Mouse (Mus musculus): ENCODE data around the gene Lhpp.

Gene Lhpp

DNA sequence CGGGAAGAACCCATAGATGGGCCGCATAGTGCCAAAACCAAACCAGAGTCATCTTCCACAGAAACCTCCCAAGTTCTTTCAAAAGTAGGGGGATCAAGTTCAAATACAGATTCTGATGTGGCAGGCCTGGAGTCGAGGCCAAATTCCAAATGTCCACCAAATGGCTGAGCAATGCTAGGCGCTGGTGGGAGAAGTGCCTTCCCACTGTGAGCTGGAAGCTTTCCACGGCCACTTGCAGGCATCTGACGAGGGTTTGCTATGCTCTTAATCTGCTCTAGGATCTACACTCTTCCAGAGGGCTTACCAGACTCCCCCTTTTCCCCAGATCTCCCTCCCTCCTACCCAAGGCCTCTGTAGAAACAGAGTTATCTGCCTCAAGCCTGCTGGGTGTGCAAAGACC is 136.7 kb downstream of the Lhpp start:
- DNase-seq: peak in 1 of 2 experiments; percentile 45

- DNase-seq: no peak
These were observed 137.8 kb downstream of the Lhpp start for GRCm38 (mm10) chr7:132748076-132748769.

DNA sequence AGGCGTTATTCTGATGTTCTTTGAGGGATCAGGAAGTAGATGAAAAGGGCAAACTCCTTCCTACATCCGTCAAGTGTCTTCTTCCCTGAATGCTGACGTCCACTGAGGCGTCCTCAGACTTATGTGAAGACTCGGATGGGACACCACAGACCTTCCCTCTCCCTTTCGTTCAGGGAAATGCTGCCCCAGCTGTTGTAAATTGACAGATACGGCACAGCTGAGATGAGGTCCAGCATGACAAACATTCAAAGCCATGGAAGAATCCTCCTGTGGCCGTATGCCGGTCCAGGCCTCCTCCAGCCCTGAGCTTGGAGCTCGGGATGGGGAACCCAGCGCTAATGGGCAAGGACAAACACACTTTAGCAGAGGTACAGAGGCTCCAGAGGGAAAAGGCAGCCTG is 139.1 kb downstream of the Lhpp start:
- DNase-seq: no peak

DNA sequence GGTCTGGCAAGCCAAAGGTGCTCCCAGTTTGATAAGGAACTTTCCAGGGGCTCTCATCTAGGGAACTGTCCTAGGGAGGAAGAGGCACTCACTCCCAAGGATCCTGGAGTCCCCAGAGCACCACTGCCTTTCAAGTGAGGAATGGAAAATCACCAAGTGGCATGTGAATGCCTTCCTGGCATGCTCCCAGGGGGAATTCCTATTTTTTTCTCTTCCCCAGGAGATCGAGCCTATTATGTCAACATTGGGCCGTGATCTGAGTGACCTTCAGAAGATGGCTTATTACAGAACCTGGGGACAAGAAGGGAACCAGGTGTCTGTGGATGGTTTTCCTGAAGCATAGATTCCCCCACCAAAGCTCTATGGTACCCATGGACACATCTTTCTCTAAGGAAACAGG is 141.3 kb downstream of the Lhpp start:
- DNase-seq: peak in 1 of 2 experiments; percentile 38

DNA sequence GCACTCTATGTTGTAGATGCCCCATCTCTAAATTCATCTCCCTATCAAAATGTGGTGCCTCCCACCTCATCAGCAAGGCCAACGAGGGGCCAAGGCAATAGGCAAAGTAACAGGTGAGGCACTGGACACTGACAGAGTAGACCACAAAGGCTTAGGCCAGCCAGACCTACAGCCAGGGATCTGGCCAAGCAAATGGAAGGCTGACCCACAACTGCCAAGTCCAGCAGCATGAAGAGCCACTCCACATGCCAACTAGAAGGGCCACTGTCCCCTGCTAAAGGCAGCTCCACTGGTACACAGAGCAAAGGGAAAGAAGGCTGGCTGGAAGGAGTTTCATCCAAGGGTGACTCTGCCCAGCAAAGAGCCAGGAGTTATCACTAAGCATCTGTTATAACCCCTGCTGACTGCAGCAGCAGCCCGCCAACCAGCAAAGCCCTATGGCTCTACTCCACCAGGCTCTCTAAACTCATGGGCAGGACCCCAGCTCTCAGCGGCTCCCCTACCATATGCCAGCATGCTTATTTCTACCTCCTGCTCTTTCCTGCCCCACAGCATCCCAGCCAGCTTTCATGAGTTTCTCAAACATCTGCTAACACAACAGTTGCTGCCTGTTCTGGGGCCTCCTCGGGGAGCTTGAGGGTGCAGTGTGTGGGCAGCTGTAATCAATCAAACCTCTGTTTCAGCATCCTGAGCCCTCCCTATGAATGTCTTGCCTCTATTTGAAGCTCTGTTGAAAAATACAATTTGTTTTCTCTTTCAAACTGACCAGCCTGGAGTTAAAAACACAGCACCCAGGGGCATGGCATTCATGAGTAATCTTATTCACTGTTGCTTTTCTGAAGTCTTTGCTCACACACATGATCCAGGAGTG is 143.3 kb downstream of the Lhpp start:
- no peak for DNase-seq

- peak; percentile 47 to 71 for DNase-seq
These were observed 143.9 kb downstream of the Lhpp start for GRCm38 (mm10) chr7:132754389-132754750.
